Mouse (Mus musculus) myocyte (in vitro differentiated cells): Measurements from ENCODE around the gene Fam129a. TPM values are rescaled to one million over a fixed set of nuclear protein-coding genes. Genes with fewer than 3 reads are reported as not detected.

Experiments
- H3K27me3 ChIP-seq: one replicate; pipeline ENCODE4 v1.6.1; 2011; ENCODE audit not compliant: control insufficient read depth, insufficient read depth, insufficient read length
- H3K36me3 ChIP-seq: one replicate; pipeline ENCODE4 v1.6.1; 2011; ENCODE audit not compliant: control insufficient read depth, insufficient read depth
- H3K4me2 ChIP-seq: one replicate; pipeline ENCODE4 v1.6.1; 2011; ENCODE audit warnings: low read depth, control low read depth
- H3K4me3 ChIP-seq: one replicate; pipeline ENCODE4 v1.5.1; 2011; ENCODE audit warnings: mild to moderate bottlenecking, control low read depth, moderate library complexity
- H3K79me2 ChIP-seq: one replicate; pipeline ENCODE4 v1.6.1; 2011; ENCODE audit not compliant: control insufficient read depth, insufficient read depth
- H3ac ChIP-seq: one replicate; pipeline ENCODE4 v1.6.1; 2011; ENCODE audit not compliant: control insufficient read depth, insufficient read length
- CEBPB ChIP-seq: IDR thresholded peaks from 2 replicates; pipeline ENCODE4 v1.6.1; 2011; ENCODE audit warnings: mild to moderate bottlenecking, moderate library complexity; ENCODE audit not compliant: poor library complexity, insufficient read depth, severe bottlenecking
- E2F4 ChIP-seq: IDR thresholded peaks from one replicate; pipeline ENCODE4 v1.6.1; 2011; ENCODE audit warnings: mild to moderate bottlenecking, control low read depth, moderate library complexity; ENCODE audit not compliant: insufficient read depth
- MAX ChIP-seq: IDR thresholded peaks from one replicate; pipeline ENCODE4 v1.6.1; 2011; ENCODE audit warnings: low read depth, mild to moderate bottlenecking, control low read depth
- MYOD1 ChIP-seq, 3 experiments: IDR thresholded peaks; one replicate each; pipeline ENCODE4 v1.6.1; 2011; ENCODE audit warnings: control low read depth in 2 of 3, low read depth in 2 of 3, mild to moderate bottlenecking in 2 of 3, moderate library complexity in 1 of 3; ENCODE audit not compliant: insufficient read length in 2 of 3, control insufficient read depth in 1 of 3
- MYOG ChIP-seq, 3 experiments: IDR thresholded peaks; one replicate each; pipeline ENCODE4 v1.6.1; 2011; ENCODE audit warnings: control low read depth in 2 of 3, low read depth in 2 of 3, mild to moderate bottlenecking in 2 of 3; ENCODE audit not compliant: insufficient read length in 2 of 3, control insufficient read depth in 1 of 3, insufficient read depth in 1 of 3
- POLR2A ChIP-seq: IDR thresholded peaks from one replicate; pipeline ENCODE4 v1.6.1; 2011; ENCODE audit warnings: low read depth, mild to moderate bottlenecking, control low read depth, moderate library complexity; ENCODE audit not compliant: insufficient read length
- POLR2AphosphoS2 ChIP-seq: IDR thresholded peaks from one replicate; pipeline ENCODE4 v1.6.1; 2011; ENCODE audit warnings: low read depth, control low read depth; ENCODE audit not compliant: insufficient read length
- REST ChIP-seq: IDR thresholded peaks from one replicate; pipeline ENCODE4 v1.6.1; 2011; ENCODE audit warnings: mild to moderate bottlenecking, control low read depth, moderate library complexity; ENCODE audit not compliant: insufficient read depth, insufficient read length
- SRF ChIP-seq: IDR thresholded peaks from one replicate; pipeline ENCODE4 v1.6.1; 2011; ENCODE audit warnings: low read depth; ENCODE audit not compliant: control insufficient read depth, insufficient read length
- TCF12 ChIP-seq: IDR thresholded peaks from one replicate; pipeline ENCODE4 v1.6.1; 2011; ENCODE audit warnings: mild to moderate bottlenecking, control low read depth; ENCODE audit not compliant: poor library complexity, insufficient read depth, severe bottlenecking
- TCF3 ChIP-seq: IDR thresholded peaks from one replicate; pipeline ENCODE4 v1.6.1; 2011; ENCODE audit warnings: low read depth, control low read depth; ENCODE audit not compliant: insufficient read length
- USF1 ChIP-seq: IDR thresholded peaks from one replicate; pipeline ENCODE4 v1.6.1; 2011; ENCODE audit warnings: low read depth, mild to moderate bottlenecking, control low read depth, moderate library complexity
- polyA plus RNA-seq: library from polyadenylated mRNA; unstranded; fragments of >200 nt; fragmentation: generic; extraction: Trizol; gene quantifications from one replicate; pipeline ENCODE4 v1.2.1, GENCODE M21; 2012; ENCODE audit warnings: missing spikeins

The Fam129a gene
- polyA plus RNA-seq, 1 experiment, result 2.7 TPM

- no peaks in the 10 kb centered on the region for H3K27me3 ChIP-seq
- H3ac ChIP-seq, result no peak overlapping the region
- no peaks in the 10 kb centered on the region for H3K79me2 ChIP-seq
- no peaks in the 10 kb centered on the region for H3K36me3 ChIP-seq
- H3K4me3 ChIP-seq, result no peak overlapping the region
- TF ChIP-seq REST (no peak), POLR2A (no peak), USF1 (no peak), TCF3 (no peak), TCF12 (no peak), MAX (no peak), E2F4 (no peak), POLR2AphosphoS2 (no peak), MYOG (IDR thresholded peaks at IDR 0.05; ENCODE audit: control insufficient read depth in 1 of 3, insufficient read depth in 1 of 3, insufficient read length in 2 of 3, low read depth in 2 of 3) (no peak), SRF (no peak), MYOD1 (IDR thresholded peaks at IDR 0.05; ENCODE audit: control insufficient read depth in 1 of 3, insufficient read length in 2 of 3, low read depth in 2 of 3) (no peak), CEBPB (no peak)
- no peak overlapping the region for H3K4me2 ChIP-seq
Observed at GRCm38 (mm10) chr1:151560536-151560935, 10.4 kb upstream of the Fam129a start.

- Histone ChIP-seq H3K27me3 (no peaks in the 10 kb centered on the region), H3K36me3 (no peaks in the 10 kb centered on the region), H3K4me3 (no peak overlapping the region), H3K79me2 (no peaks in the 10 kb centered on the region), H3K4me2 (no peak overlapping the region), H3ac (no peak overlapping the region)
- TF ChIP-seq MYOG (IDR thresholded peaks at IDR 0.05; ENCODE audit: control insufficient read depth in 1 of 3, insufficient read depth in 1 of 3, insufficient read length in 2 of 3, low read depth in 2 of 3) (no peak), POLR2A (no peak), E2F4 (no peak), USF1 (no peak), MAX (no peak), TCF3 (no peak), TCF12 (no peak), CEBPB (no peak), MYOD1 (IDR thresholded peaks at IDR 0.05; ENCODE audit: control insufficient read depth in 1 of 3, insufficient read length in 2 of 3, low read depth in 2 of 3) (no peak), REST (no peak), POLR2AphosphoS2 (no peak), SRF (no peak)
Observed at GRCm38 (mm10) chr1:151563401-151563800, 7.6 kb upstream of the Fam129a start.

- no peak for TF ChIP-seq TCF12
- no peak for TF ChIP-seq E2F4
- TF ChIP-seq MYOG (IDR thresholded peaks at IDR 0.05; ENCODE audit: control insufficient read depth in 1 of 3, insufficient read depth in 1 of 3, insufficient read length in 2 of 3, low read depth in 2 of 3), result no peak
- TF ChIP-seq SRF, result no peak
- TF ChIP-seq MAX, result no peak
- TF ChIP-seq POLR2AphosphoS2, result no peak
- no peak for TF ChIP-seq POLR2A
- TF ChIP-seq MYOD1 (IDR thresholded peaks at IDR 0.05; ENCODE audit: control insufficient read depth in 1 of 3, insufficient read length in 2 of 3, low read depth in 2 of 3), result no peak
- TF ChIP-seq CEBPB, result no peak
- TF ChIP-seq TCF3, result no peak
- TF ChIP-seq REST, result no peak
- TF ChIP-seq USF1, result no peak
- H3K27me3 ChIP-seq, result no peaks in the 10 kb centered on the region
- H3K4me2 ChIP-seq, result peak overlapping the region; percentile 15
- no peaks in the 10 kb centered on the region for H3K36me3 ChIP-seq
- H3K79me2 ChIP-seq, result no peaks in the 10 kb centered on the region
- no peak overlapping the region for H3ac ChIP-seq
- H3K4me3 ChIP-seq, result no peak overlapping the region
Observed at GRCm38 (mm10) chr1:151563893-151564292, 7.1 kb upstream of the Fam129a start.

GRCm38 (mm10) chr1:151564377-151564776 is 6.6 kb upstream of the Fam129a start:
- Histone ChIP-seq H3K79me2 (no peaks in the 10 kb centered on the region), H3K36me3 (no peaks in the 10 kb centered on the region), H3K27me3 (no peaks in the 10 kb centered on the region), H3K4me3 (no peak overlapping the region), H3ac (no peak overlapping the region), H3K4me2 (peak overlapping the region; percentile 15)
- no peak for TF ChIP-seq SRF
- no peak for TF ChIP-seq CEBPB
- TF ChIP-seq USF1, result no peak
- TF ChIP-seq MAX, result no peak
- no peak for TF ChIP-seq MYOG (IDR thresholded peaks at IDR 0.05; ENCODE audit: control insufficient read depth in 1 of 3, insufficient read depth in 1 of 3, insufficient read length in 2 of 3, low read depth in 2 of 3)

- no peak overlapping the region for H3K4me2 ChIP-seq
- H3K79me2 ChIP-seq, result no peaks in the 10 kb centered on the region
- TF ChIP-seq E2F4 (no peak), MYOG (IDR thresholded peaks at IDR 0.05; ENCODE audit: control insufficient read depth in 1 of 3, insufficient read depth in 1 of 3, insufficient read length in 2 of 3, low read depth in 2 of 3) (no peak), MAX (no peak), SRF (no peak), POLR2A (no peak), USF1 (no peak), TCF12 (no peak), POLR2AphosphoS2 (no peak), CEBPB (no peak), TCF3 (no peak), REST (no peak), MYOD1 (IDR thresholded peaks at IDR 0.05; ENCODE audit: control insufficient read depth in 1 of 3, insufficient read length in 2 of 3, low read depth in 2 of 3) (no peak)
- no peak overlapping the region for H3K4me3 ChIP-seq
- no peaks in the 10 kb centered on the region for H3K27me3 ChIP-seq
- no peaks in the 10 kb centered on the region for H3K36me3 ChIP-seq
- no peak overlapping the region for H3ac ChIP-seq
Observed at GRCm38 (mm10) chr1:151568682-151569081, 2.3 kb upstream of the Fam129a start.
